Mouse (Mus musculus) urinary bladder, adult 18-20 months (tissue): ENCODE data around the gene Tmem132d.
A peak's percentile ranks its signal among the peaks of the same experiment; 100 is the strongest.
"Not testable (repeated sequence)": the region's sequence is repeated elsewhere in the genome, so short reads cannot be mapped to it uniquely, and the experiment has no call there.

ENCODE experiments used
- DNase-seq, 2 experiments: peaks; one replicate each; pipeline ENCODE4 v3.0.0; 2022; ENCODE audit warnings: low spot score in 2 of 2, mixed read lengths in 2 of 2

Gene Tmem132d

GRCm38 (mm10) chr5:128099439-128099838, 333.4 kb downstream of the Tmem132d start:
- no peak for DNase-seq

GRCm38 (mm10) chr5:128090578-128090977, 342.3 kb downstream of the Tmem132d start:
- no peak for DNase-seq

- DNase-seq: no peak
These were observed 357.4 kb downstream of the Tmem132d start for GRCm38 (mm10) chr5:128075456-128075855.

GRCm38 (mm10) chr5:128072616-128073015, 360.3 kb downstream of the Tmem132d start:
- DNase-seq: no peak

- no peak for DNase-seq
These were observed 391.1 kb downstream of the Tmem132d start for GRCm38 (mm10) chr5:128041781-128042180.

GRCm38 (mm10) chr5:128040036-128040435, 392.8 kb downstream of the Tmem132d start:
- no peak for DNase-seq

- DNase-seq: no peak
These were observed 405.8 kb downstream of the Tmem132d start for GRCm38 (mm10) chr5:128027076-128027475.

- DNase-seq: no peak
These were observed 428.2 kb downstream of the Tmem132d start for GRCm38 (mm10) chr5:128004666-128005065.

- no peak for DNase-seq
These were observed 436.2 kb downstream of the Tmem132d start for GRCm38 (mm10) chr5:127996526-127997245.

- DNase-seq: no peak
These were observed 439.4 kb downstream of the Tmem132d start for GRCm38 (mm10) chr5:127993460-127993859.

- no peak for DNase-seq
These were observed 442.1 kb downstream of the Tmem132d start for GRCm38 (mm10) chr5:127990826-127991225.

- not testable (repeated sequence) for DNase-seq
These were observed 452.9 kb downstream of the Tmem132d start for GRCm38 (mm10) chr5:127980003-127980358.

GRCm38 (mm10) chr5:127979329-127980002, 453.4 kb downstream of the Tmem132d start:
- no peak for DNase-seq

- DNase-seq: no peak
These were observed 456.2 kb downstream of the Tmem132d start for GRCm38 (mm10) chr5:127976661-127977060.

- DNase-seq: no peak
These were observed 467.2 kb downstream of the Tmem132d start for GRCm38 (mm10) chr5:127965700-127966099.

GRCm38 (mm10) chr5:127962656-127963055, 470.2 kb downstream of the Tmem132d start:
- no peak for DNase-seq

- no peak for DNase-seq
These were observed 476.3 kb downstream of the Tmem132d start for GRCm38 (mm10) chr5:127956511-127957097.

- no peak for DNase-seq
These were observed 478.6 kb downstream of the Tmem132d start for GRCm38 (mm10) chr5:127954231-127954790.

- DNase-seq: no peak
These were observed 480.1 kb downstream of the Tmem132d start for GRCm38 (mm10) chr5:127952800-127953199.

- DNase-seq: no peak
These were observed 482.3 kb downstream of the Tmem132d start for GRCm38 (mm10) chr5:127950574-127950973.

- peak in 1 of 2 experiments; percentile 1 for DNase-seq
These were observed 485.6 kb downstream of the Tmem132d start for GRCm38 (mm10) chr5:127947275-127947674.

GRCm38 (mm10) chr5:127942171-127942570, 490.7 kb downstream of the Tmem132d start:
- DNase-seq: not testable (repeated sequence)
